Mouse (Mus musculus) CH12.LX (cell line): ENCODE measurements around the gene Celf5.
A peak's percentile ranks its signal among the peaks of the same experiment; 100 is the strongest.

Experiments
- CHD2 ChIP-seq: IDR thresholded peaks from 2 replicates; pipeline ENCODE4 v1.6.1; 2011; ENCODE audit warnings: low read length, improper control_type of control experiment
- CTCF ChIP-seq, 2 experiments: IDR thresholded peaks in 1 of 2; conservative IDR thresholded peaks in 1 of 2; 2 replicates each; pipeline ENCODE4 v1.5.1; 2011 to 2012; ENCODE audit warnings: low read depth in 2 of 2, low read length in 2 of 2, improper control_type of control experiment in 1 of 2, inconsistent platforms in 1 of 2, mild to moderate bottlenecking in 1 of 2, moderate library complexity in 1 of 2
- EP300 ChIP-seq: IDR thresholded peaks from 2 replicates; pipeline ENCODE4 v1.6.1; 2011; ENCODE audit warnings: low read length, improper control_type of control experiment
- MAX ChIP-seq: IDR thresholded peaks from 2 replicates; pipeline ENCODE4 v1.6.1; 2011; ENCODE audit warnings: low read length, improper control_type of control experiment
- MXI1 ChIP-seq: IDR thresholded peaks from 2 replicates; pipeline ENCODE4 v1.6.1; 2011; ENCODE audit warnings: mild to moderate bottlenecking, low read depth, low read length, improper control_type of control experiment
- POLR2A ChIP-seq: IDR thresholded peaks from 2 replicates; pipeline ENCODE4 v1.6.1; 2011; ENCODE audit warnings: low read depth, mild to moderate bottlenecking, improper control_type of control experiment, low read length
- UBTF ChIP-seq: IDR thresholded peaks from 2 replicates; pipeline ENCODE4 v1.6.1; 2012; ENCODE audit warnings: low read depth, mild to moderate bottlenecking, inconsistent platforms, low read length, improper control_type of control experiment, moderate library complexity
- USF1 ChIP-seq: IDR thresholded peaks from 2 replicates; pipeline ENCODE4 v1.6.1; 2014; ENCODE audit warnings: low read depth, mild to moderate bottlenecking, inconsistent platforms, low read length, improper control_type of control experiment
- ZKSCAN1 ChIP-seq: IDR thresholded peaks from 2 replicates; pipeline ENCODE4 v1.6.1; 2012; ENCODE audit warnings: low read depth, inconsistent platforms, low read length, improper control_type of control experiment, borderline replicate concordance

- TF ChIP-seq USF1 (no peak), CTCF (conservative IDR thresholded peaks at IDR 0.05 in 1 of 2, IDR thresholded peaks at IDR 0.05 in 1 of 2; ENCODE audit: low read depth in 2 of 2, low read length in 2 of 2) (no peak), POLR2A (no peak), CHD2 (no peak), MAX (no peak), UBTF (no peak), EP300 (no peak), ZKSCAN1 (no peak), MXI1 (peak; percentile 25; the same call in 1 of the 2 replicates)
Observed at GRCm38 (mm10) chr10:81425236-81425850, 57.2 kb downstream of the Celf5 start.
